Mouse (Mus musculus): ENCODE results near the gene Eef1a2. TPM values are rescaled to one million over a fixed set of nuclear protein-coding genes. Genes with fewer than 3 reads are reported as not detected.

Gene Eef1a2
- polyA plus RNA-seq, 2 experiments = 0.29 TPM; not detected in 1

DNA sequence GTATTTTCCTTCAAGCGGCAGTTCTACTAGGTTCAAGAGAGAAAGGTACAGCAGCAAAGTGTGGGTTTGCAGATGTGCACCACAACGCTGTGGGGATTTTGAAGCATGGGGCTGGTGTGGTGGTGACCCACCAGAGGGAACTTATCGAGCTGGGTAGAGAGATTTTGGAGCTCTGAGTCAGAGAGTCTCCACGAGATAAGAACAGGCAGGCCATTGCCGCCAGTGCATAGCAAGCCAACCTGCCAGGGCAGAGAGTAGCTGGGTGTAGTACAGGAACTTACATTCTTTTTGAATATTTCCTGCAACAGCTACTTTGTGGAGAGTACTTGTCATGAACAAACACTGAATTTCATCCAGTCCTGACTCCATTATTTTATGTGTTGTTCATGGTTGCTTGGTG, 21.7 kb upstream of the Eef1a2 start:
- no peak for TF ChIP-seq POLR2A (IDR thresholded peaks at IDR 0.05; ENCODE audit: borderline replicate concordance, extremely low read depth, insufficient read depth, insufficient read length)

DNA sequence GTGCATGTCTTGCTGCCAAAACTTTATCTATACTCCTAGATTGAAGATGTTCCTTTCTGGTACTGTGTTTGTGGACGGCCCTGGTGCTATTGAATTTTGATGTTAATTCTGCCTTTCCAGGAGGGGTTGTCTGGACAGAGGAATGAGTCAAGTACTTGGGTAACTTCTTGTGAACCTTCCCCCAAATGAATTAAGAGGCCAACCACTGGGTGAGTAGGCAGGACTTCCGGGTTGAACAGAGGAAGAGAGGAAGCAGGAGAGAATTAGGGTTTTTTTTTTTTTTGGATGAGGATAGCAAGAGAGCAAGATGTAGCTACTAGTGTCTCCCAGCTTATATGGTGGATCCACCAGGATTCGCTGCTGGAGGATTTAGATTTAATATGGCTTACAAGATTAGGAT, 21.2 kb upstream of the Eef1a2 start:
- no peak for ATAC-seq (ENCODE audit: low FRiP score, low read depth)
- Histone ChIP-seq H3K27ac (replicated peaks; ENCODE audit: low read depth, low read length) (no peak overlapping the region), H3K4me3 (replicated peaks; ENCODE audit: low read length) (no peak overlapping the region), H3K36me3 (ENCODE audit: control insufficient read depth, insufficient read depth, low read length) (no peaks in the 10 kb centered on the region), H3K4me2 (replicated peaks; ENCODE audit: low read depth, low read length, severe bottlenecking) (no peak overlapping the region), H3K9me3 (ENCODE audit: control insufficient read depth, low read length) (no peaks in the 10 kb centered on the region), H3K27me3 (ENCODE audit: control insufficient read depth, insufficient read depth, low read length) (no peaks in the 10 kb centered on the region), H3K4me1 (ENCODE audit: control insufficient read depth, insufficient read depth, low read length) (no peaks in the 10 kb centered on the region), H3K9ac (ENCODE audit: low read depth, low read length, severe bottlenecking) (no peak overlapping the region)
- WGBS = 78% methylated on average over 3 of the region's 3 CpGs
- no peak for DNase-seq (ENCODE audit: low spot score)
- no peak for TF ChIP-seq POLR2A (IDR thresholded peaks at IDR 0.05; ENCODE audit: borderline replicate concordance, extremely low read depth, insufficient read depth, insufficient read length)

More for the DNA sequence above, 21.7 kb upstream of the Eef1a2 start:
- H3K27me3 ChIP-seq (ENCODE audit: control insufficient read depth, insufficient read depth, low read length) = no peaks in the 10 kb centered on the region
- no peaks in the 10 kb centered on the region for H3K4me1 ChIP-seq (ENCODE audit: control insufficient read depth, insufficient read depth, low read length)
- 80% methylated on average over 5 of the region's 5 CpGs for WGBS
- H3K9me3 ChIP-seq (ENCODE audit: control insufficient read depth, low read length) = no peaks in the 10 kb centered on the region
- H3K36me3 ChIP-seq (ENCODE audit: control insufficient read depth, insufficient read depth, low read length) = no peaks in the 10 kb centered on the region
- no peak overlapping the region for H3K4me3 ChIP-seq (replicated peaks; ENCODE audit: low read length)
- no peak for ATAC-seq (ENCODE audit: low FRiP score, low read depth)
- no peak for DNase-seq (ENCODE audit: low spot score)
- no peak overlapping the region for H3K27ac ChIP-seq (replicated peaks; ENCODE audit: low read depth, low read length)
- H3K4me2 ChIP-seq (replicated peaks; ENCODE audit: low read depth, low read length, severe bottlenecking) = no peak overlapping the region
- H3K9ac ChIP-seq (ENCODE audit: low read depth, low read length, severe bottlenecking) = no peak overlapping the region

DNA sequence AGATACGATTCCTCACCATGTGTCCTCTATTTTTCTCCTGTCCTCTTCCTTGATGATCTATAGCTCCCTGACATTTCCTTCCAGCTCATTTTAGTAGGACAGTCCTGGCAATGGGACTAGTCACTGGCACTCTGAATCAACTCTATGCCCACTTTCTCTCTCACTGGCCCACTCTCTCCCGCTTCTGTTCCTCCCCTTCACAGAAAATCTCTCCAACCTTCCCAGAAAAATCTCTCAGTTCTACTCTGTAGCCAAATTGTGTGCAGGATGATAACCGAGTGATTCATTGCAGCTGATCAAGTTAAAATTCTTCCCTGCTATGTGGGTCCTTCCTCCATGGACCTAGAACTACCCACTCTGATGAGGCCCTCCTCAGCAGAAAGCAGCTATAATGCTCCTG, 17.8 kb upstream of the Eef1a2 start:
- 83% methylated on average over 3 of the region's 3 CpGs for WGBS
- H3K4me3 ChIP-seq (replicated peaks; ENCODE audit: low read length) = no peak overlapping the region
- DNase-seq (ENCODE audit: low spot score) (no peak), ATAC-seq (ENCODE audit: low FRiP score, low read depth) (no peak)
- no peaks in the 10 kb centered on the region for H3K36me3 ChIP-seq (ENCODE audit: control insufficient read depth, insufficient read depth, low read length)
- no peaks in the 10 kb centered on the region for H3K4me1 ChIP-seq (ENCODE audit: control insufficient read depth, insufficient read depth, low read length)
- H3K27me3 ChIP-seq (ENCODE audit: control insufficient read depth, insufficient read depth, low read length) = no peaks in the 10 kb centered on the region
- TF ChIP-seq POLR2A (IDR thresholded peaks at IDR 0.05; ENCODE audit: borderline replicate concordance, extremely low read depth, insufficient read depth, insufficient read length) = no peak
- no peak overlapping the region for H3K27ac ChIP-seq (replicated peaks; ENCODE audit: low read depth, low read length)
- no peaks in the 10 kb centered on the region for H3K9me3 ChIP-seq (ENCODE audit: control insufficient read depth, low read length)
- H3K4me2 ChIP-seq (replicated peaks; ENCODE audit: low read depth, low read length, severe bottlenecking) = no peak overlapping the region
- H3K9ac ChIP-seq (ENCODE audit: low read depth, low read length, severe bottlenecking) = no peak overlapping the region

DNA sequence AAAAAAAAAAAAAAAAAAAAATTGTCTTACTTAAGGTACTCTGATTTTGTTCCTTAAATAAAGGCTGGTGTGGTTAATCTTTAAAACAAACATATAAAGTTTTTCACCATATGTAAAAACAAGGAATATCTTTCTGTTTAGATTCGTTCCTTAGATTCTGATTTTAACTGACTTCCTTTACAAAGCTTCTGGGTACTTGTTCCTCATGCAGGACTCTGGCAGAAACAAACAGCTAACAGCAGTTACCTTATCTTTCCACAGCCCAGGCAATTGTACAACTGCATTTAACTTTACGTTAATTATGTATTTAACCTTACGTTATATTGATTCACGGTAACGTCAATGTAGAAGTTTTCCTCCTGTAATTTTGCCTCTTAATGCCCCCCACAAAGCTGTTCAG, 9.7 kb upstream of the Eef1a2 start:
- Histone ChIP-seq H3K4me3 (replicated peaks; ENCODE audit: low read length) (no peak overlapping the region), H3K9ac (ENCODE audit: low read depth, low read length, severe bottlenecking) (no peak overlapping the region), H3K36me3 (ENCODE audit: control insufficient read depth, insufficient read depth, low read length) (no peaks in the 10 kb centered on the region), H3K4me2 (replicated peaks; ENCODE audit: low read depth, low read length, severe bottlenecking) (no peak overlapping the region), H3K27ac (replicated peaks; ENCODE audit: low read depth, low read length) (no peak overlapping the region), H3K9me3 (ENCODE audit: control insufficient read depth, low read length) (no peaks in the 10 kb centered on the region), H3K27me3 (ENCODE audit: control insufficient read depth, insufficient read depth, low read length) (no peaks in the 10 kb centered on the region), H3K4me1 (ENCODE audit: control insufficient read depth, insufficient read depth, low read length) (no peaks in the 10 kb centered on the region)
- no peak for TF ChIP-seq POLR2A (IDR thresholded peaks at IDR 0.05; ENCODE audit: borderline replicate concordance, extremely low read depth, insufficient read depth, insufficient read length)
- no peak for ATAC-seq (ENCODE audit: low FRiP score, low read depth)
- 80% methylated on average over 5 of the region's 5 CpGs for WGBS
- DNase-seq (ENCODE audit: low spot score) = no peak

DNA sequence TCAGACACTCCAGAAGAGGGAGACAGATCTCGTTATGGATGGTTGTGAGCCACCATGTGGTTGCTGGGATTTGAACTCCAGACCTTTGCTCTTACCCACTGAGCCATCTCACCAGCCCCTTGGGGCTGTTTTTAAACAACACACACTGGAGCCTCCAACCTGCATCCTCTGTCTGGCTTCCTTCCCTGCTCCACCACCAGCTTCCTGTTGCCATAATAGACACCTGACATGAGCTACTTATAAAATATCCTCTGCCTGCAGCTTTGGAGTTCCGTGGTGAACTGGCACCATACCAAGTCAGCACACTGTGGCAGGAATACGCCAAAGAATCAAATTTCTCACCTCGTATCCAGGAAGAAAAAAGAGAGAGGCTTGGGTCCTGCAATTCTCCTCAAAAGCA, 4.0 kb upstream of the Eef1a2 start:
- Histone ChIP-seq H3K9me3 (ENCODE audit: control insufficient read depth, low read length) (no peaks in the 10 kb centered on the region), H3K9ac (ENCODE audit: low read depth, low read length, severe bottlenecking) (no peak overlapping the region), H3K36me3 (ENCODE audit: control insufficient read depth, insufficient read depth, low read length) (no peaks in the 10 kb centered on the region), H3K27ac (replicated peaks; ENCODE audit: low read depth, low read length) (no peak overlapping the region), H3K4me1 (ENCODE audit: control insufficient read depth, insufficient read depth, low read length) (no peaks in the 10 kb centered on the region), H3K27me3 (ENCODE audit: control insufficient read depth, insufficient read depth, low read length) (peaks cover 27% of the 10 kb centered on the region), H3K4me3 (replicated peaks; ENCODE audit: low read length) (no peak overlapping the region), H3K4me2 (replicated peaks; ENCODE audit: low read depth, low read length, severe bottlenecking) (no peak overlapping the region)
- TF ChIP-seq POLR2A (IDR thresholded peaks at IDR 0.05; ENCODE audit: borderline replicate concordance, extremely low read depth, insufficient read depth, insufficient read length) = no peak
- 43% methylated on average over 4 of the region's 4 CpGs for whole genome bisulfite sequencing
- DNase-seq (ENCODE audit: low spot score) (no peak), ATAC-seq (ENCODE audit: low FRiP score, low read depth) (no peak)

DNA sequence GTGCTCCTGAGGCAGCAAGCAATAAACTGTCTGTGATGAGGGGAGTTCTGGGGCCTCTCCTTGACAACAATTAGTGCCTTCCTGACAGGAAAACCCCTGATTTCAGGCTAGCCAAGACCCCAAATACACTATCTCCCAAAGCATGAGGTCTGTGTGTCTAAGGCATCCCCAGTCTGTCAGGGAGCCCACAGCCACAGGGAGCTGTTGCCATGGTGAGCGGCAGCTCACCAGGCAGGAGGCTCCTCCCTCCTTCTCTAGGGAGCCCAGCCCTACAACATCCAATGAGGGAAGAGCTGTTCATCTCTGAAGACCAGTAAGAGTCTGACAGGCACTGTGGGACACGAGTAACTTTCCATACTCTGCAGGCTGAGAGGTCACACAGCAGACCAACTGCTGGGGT, 3.0 kb upstream of the Eef1a2 start:
- H3K4me2 ChIP-seq (replicated peaks; ENCODE audit: low read depth, low read length, severe bottlenecking) = no peak overlapping the region
- H3K27ac ChIP-seq (replicated peaks; ENCODE audit: low read depth, low read length) = no peak overlapping the region
- H3K36me3 ChIP-seq (ENCODE audit: control insufficient read depth, insufficient read depth, low read length) = no peaks in the 10 kb centered on the region
- 0% methylated on average over 2 of the region's 2 CpGs for WGBS
- no peak overlapping the region for H3K9ac ChIP-seq (ENCODE audit: low read depth, low read length, severe bottlenecking)
- no peak overlapping the region for H3K4me3 ChIP-seq (replicated peaks; ENCODE audit: low read length)
- ATAC-seq (ENCODE audit: low FRiP score, low read depth) = no peak
- DNase-seq (ENCODE audit: low spot score) = no peak
- peaks cover 38% of the 10 kb centered on the region for H3K27me3 ChIP-seq (ENCODE audit: control insufficient read depth, insufficient read depth, low read length)
- no peak for TF ChIP-seq POLR2A (IDR thresholded peaks at IDR 0.05; ENCODE audit: borderline replicate concordance, extremely low read depth, insufficient read depth, insufficient read length)
- no peaks in the 10 kb centered on the region for H3K4me1 ChIP-seq (ENCODE audit: control insufficient read depth, insufficient read depth, low read length)
- no peaks in the 10 kb centered on the region for H3K9me3 ChIP-seq (ENCODE audit: control insufficient read depth, low read length)
